Mouse (Mus musculus): ENCODE data around the gene Tgfb1i1. TPM values are rescaled to one million over a fixed set of nuclear protein-coding genes. Genes with fewer than 3 reads are reported as not detected.

Gene Tgfb1i1
- polyA plus RNA-seq, 1 experiment from 2014 or later, result 38.2 TPM

GRCm38 (mm10) chr7:128288923-128289544 lies 42.4 kb downstream of the Tgfb1i1 start:
- Histone ChIP-seq H3K9me3 (ENCODE audit: control insufficient read depth, low read length) (no peaks in the 10 kb centered on the region), H3K36me3 (ENCODE audit: control insufficient read depth, insufficient read depth, low read length) (peaks cover 13% of the 10 kb centered on the region), H3K27ac (ENCODE audit: low read depth, low read length) (peak overlapping the region; percentile 88), H3K27me3 (replicated peaks; ENCODE audit: control insufficient read depth, insufficient read depth, low read length) (no peaks in the 10 kb centered on the region), H3K4me1 (replicated peaks; ENCODE audit: control insufficient read depth, insufficient read depth, low read length) (peaks cover 23% of the 10 kb centered on the region), H3K4me3 (ENCODE audit: low read depth, low read length) (peak overlapping the region; percentile 25; the same call in 1 of the 2 replicates), H3K4me2 (peak overlapping the region; percentile 65), H3K9ac (ENCODE audit: low read depth, low read length) (peak overlapping the region; percentile 58)
- DNase-seq (ENCODE audit: low spot score) (no peak), ATAC-seq (replicated peaks; ENCODE audit: low FRiP score) (peak; percentile 98)
- 17% methylated on average over 9 of the region's 9 CpGs for WGBS

DNA sequence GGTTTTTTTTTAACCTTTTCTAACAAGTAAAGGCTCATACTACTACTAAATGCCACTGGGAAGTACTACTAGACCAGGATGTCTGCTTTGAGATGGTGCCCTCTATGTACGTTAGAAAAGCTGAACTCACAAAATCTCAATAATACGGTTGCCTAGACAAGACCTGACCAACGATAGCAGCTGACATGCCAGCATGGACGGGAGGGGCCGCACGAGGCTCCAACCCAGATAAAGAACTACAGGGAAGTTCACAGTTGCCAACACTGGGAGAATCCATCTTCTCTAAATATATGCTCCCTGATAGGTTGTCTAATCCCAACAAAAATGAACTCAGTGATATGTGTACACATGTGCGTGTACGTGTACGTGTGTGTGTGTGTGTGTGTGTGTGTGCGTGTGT lies 48.2 kb downstream of the Tgfb1i1 start:
- DNase-seq (ENCODE audit: low spot score) (no peak), ATAC-seq (replicated peaks; ENCODE audit: low FRiP score) (no peak)
- H3K4me2 ChIP-seq, result peak overlapping the region; percentile 31

DNA sequence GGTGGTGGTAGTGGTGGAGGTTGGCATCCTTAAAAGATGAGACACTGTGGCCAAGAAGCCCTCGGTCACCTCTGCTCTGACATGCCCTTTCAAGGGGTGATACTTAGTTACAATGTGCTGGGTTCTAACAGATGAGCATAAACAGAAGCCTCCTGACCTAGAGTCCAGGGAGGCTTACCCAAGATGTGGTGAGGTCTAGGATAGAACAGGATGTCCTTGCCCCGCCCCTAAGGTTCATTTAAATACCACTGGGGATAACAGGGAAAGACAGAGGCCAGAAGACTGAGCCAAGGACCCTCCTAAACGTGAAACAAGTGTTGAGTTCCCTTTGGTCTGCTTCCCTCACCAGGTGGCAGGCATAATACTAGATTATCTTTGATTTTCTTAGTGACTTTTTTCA lies 49.9 kb downstream of the Tgfb1i1 start:
- no peak for DNase-seq (ENCODE audit: low spot score)
- ATAC-seq (replicated peaks; ENCODE audit: low FRiP score), result no peak
- 59% methylated on average over 3 of the region's 3 CpGs for WGBS
- Histone ChIP-seq H3K4me1 (replicated peaks; ENCODE audit: control insufficient read depth, insufficient read depth, low read length) (peaks cover 38% of the 10 kb centered on the region), H3K36me3 (ENCODE audit: control insufficient read depth, insufficient read depth, low read length) (0 out of 2 replicates have a peak, but pooled peaks cover 3% of the 10 kb centered on the region), H3K4me2 (peak overlapping the region; percentile 95), H3K4me3 (ENCODE audit: low read depth, low read length) (peak overlapping the region; percentile 84), H3K27me3 (replicated peaks; ENCODE audit: control insufficient read depth, insufficient read depth, low read length) (no peaks in the 10 kb centered on the region), H3K9me3 (ENCODE audit: control insufficient read depth, low read length) (no peaks in the 10 kb centered on the region), H3K27ac (ENCODE audit: low read depth, low read length) (no peak overlapping the region), H3K9ac (ENCODE audit: low read depth, low read length) (peak overlapping the region; percentile 98)

More for the DNA sequence above, 48.2 kb downstream of the Tgfb1i1 start:
- 77% methylated on average over 10 of the region's 10 CpGs for WGBS
- H3K36me3 ChIP-seq (ENCODE audit: control insufficient read depth, insufficient read depth, low read length), result peaks cover 3% of the 10 kb centered on the region; the same call in 1 of the 2 replicates
- peak overlapping the region; percentile 6; the same call in 1 of the 2 replicates for H3K27ac ChIP-seq (ENCODE audit: low read depth, low read length)
- H3K9me3 ChIP-seq (ENCODE audit: control insufficient read depth, low read length), result no peaks in the 10 kb centered on the region
- no peak overlapping the region for H3K9ac ChIP-seq (ENCODE audit: low read depth, low read length)
- no peaks in the 10 kb centered on the region for H3K27me3 ChIP-seq (replicated peaks; ENCODE audit: control insufficient read depth, insufficient read depth, low read length)
- H3K4me1 ChIP-seq (replicated peaks; ENCODE audit: control insufficient read depth, insufficient read depth, low read length), result peaks cover 42% of the 10 kb centered on the region
- H3K4me3 ChIP-seq (ENCODE audit: low read depth, low read length), result no peak overlapping the region

GRCm38 (mm10) chr7:128297291-128297616 lies 50.6 kb downstream of the Tgfb1i1 start:
- Histone ChIP-seq H3K4me3 (ENCODE audit: low read depth, low read length) (peak overlapping the region; percentile 84), H3K36me3 (ENCODE audit: control insufficient read depth, insufficient read depth, low read length) (0 out of 2 replicates have a peak, but pooled peaks cover 3% of the 10 kb centered on the region), H3K9ac (ENCODE audit: low read depth, low read length) (peak overlapping the region; percentile 98), H3K4me1 (replicated peaks; ENCODE audit: control insufficient read depth, insufficient read depth, low read length) (peaks cover 38% of the 10 kb centered on the region), H3K27me3 (replicated peaks; ENCODE audit: control insufficient read depth, insufficient read depth, low read length) (no peaks in the 10 kb centered on the region), H3K9me3 (ENCODE audit: control insufficient read depth, low read length) (no peaks in the 10 kb centered on the region), H3K4me2 (peak overlapping the region; percentile 95), H3K27ac (ENCODE audit: low read depth, low read length) (peak overlapping the region; percentile 83)
- WGBS, result 27% methylated on average over 10 of the region's 10 CpGs
- ATAC-seq (replicated peaks; ENCODE audit: low FRiP score) (peak; percentile 12; the same call in 1 of the 2 replicates), DNase-seq (ENCODE audit: low spot score) (peak; percentile 43)

GRCm38 (mm10) chr7:128297617-128298480 lies 51.2 kb downstream of the Tgfb1i1 start, which contains the start of gene BC017158:
Gene BC017158 (minus strand): TSS chr7:128298170.
- ATAC-seq (replicated peaks; ENCODE audit: low FRiP score), result peak; percentile 59
- Histone ChIP-seq H3K9me3 (ENCODE audit: control insufficient read depth, low read length) (no peaks in the 10 kb centered on the region), H3K27me3 (replicated peaks; ENCODE audit: control insufficient read depth, insufficient read depth, low read length) (no peaks in the 10 kb centered on the region), H3K9ac (ENCODE audit: low read depth, low read length) (peak within 1 kb of the TSS; percentile 98), H3K4me3 (ENCODE audit: low read depth, low read length) (peak within 1 kb of the TSS; percentile 84), H3K27ac (ENCODE audit: low read depth, low read length) (peak within 1 kb of the TSS; percentile 83), H3K4me2 (peak within 1 kb of the TSS; percentile 95), H3K36me3 (ENCODE audit: control insufficient read depth, insufficient read depth, low read length) (0 out of 2 replicates have a peak, but pooled peaks cover 3% of the 10 kb centered on the region), H3K4me1 (replicated peaks; ENCODE audit: control insufficient read depth, insufficient read depth, low read length) (peaks cover 38% of the 10 kb centered on the region)
- peak; percentile 78 for DNase-seq (ENCODE audit: low spot score)
- WGBS, result 1% methylated on average over 47 of the region's 47 CpGs

GRCm38 (mm10) chr7:128298481-128299342 lies 52.1 kb downstream of the Tgfb1i1 start:
- Histone ChIP-seq H3K36me3 (ENCODE audit: control insufficient read depth, insufficient read depth, low read length) (0 out of 2 replicates have a peak, but pooled peaks cover 3% of the 10 kb centered on the region), H3K4me3 (ENCODE audit: low read depth, low read length) (peak overlapping the region; percentile 84), H3K9ac (ENCODE audit: low read depth, low read length) (peak overlapping the region; percentile 98), H3K9me3 (ENCODE audit: control insufficient read depth, low read length) (no peaks in the 10 kb centered on the region), H3K4me1 (replicated peaks; ENCODE audit: control insufficient read depth, insufficient read depth, low read length) (peaks cover 38% of the 10 kb centered on the region), H3K27ac (ENCODE audit: low read depth, low read length) (peak overlapping the region; percentile 83), H3K27me3 (replicated peaks; ENCODE audit: control insufficient read depth, insufficient read depth, low read length) (no peaks in the 10 kb centered on the region), H3K4me2 (peak overlapping the region; percentile 95)
- DNase-seq (ENCODE audit: low spot score), result no peak
- WGBS, result 81% methylated on average over 8 of the region's 8 CpGs
- peak; percentile 48; the same call in 1 of the 2 replicates for ATAC-seq (replicated peaks; ENCODE audit: low FRiP score)

- Histone ChIP-seq H3K27me3 (replicated peaks; ENCODE audit: control insufficient read depth, insufficient read depth, low read length) (no peaks in the 10 kb centered on the region), H3K9me3 (ENCODE audit: control insufficient read depth, low read length) (no peaks in the 10 kb centered on the region), H3K4me3 (ENCODE audit: low read depth, low read length) (no peak overlapping the region), H3K9ac (ENCODE audit: low read depth, low read length) (no peak overlapping the region), H3K36me3 (ENCODE audit: control insufficient read depth, insufficient read depth, low read length) (no peaks in the 10 kb centered on the region), H3K4me2 (no peak overlapping the region), H3K4me1 (replicated peaks; ENCODE audit: control insufficient read depth, insufficient read depth, low read length) (peaks cover 20% of the 10 kb centered on the region), H3K27ac (ENCODE audit: low read depth, low read length) (no peak overlapping the region; the same call in 1 of the 2 replicates)
- ATAC-seq (replicated peaks; ENCODE audit: low FRiP score) (no peak), DNase-seq (ENCODE audit: low spot score) (no peak)
- 74% methylated on average over 3 of the region's 3 CpGs for WGBS
Measured at GRCm38 (mm10) chr7:128300952-128301351, 54.3 kb downstream of the Tgfb1i1 start.

- peak overlapping the region; percentile 49 for H3K4me2 ChIP-seq
- no peak for ATAC-seq (replicated peaks; ENCODE audit: low FRiP score)
- no peak overlapping the region for H3K27ac ChIP-seq (ENCODE audit: low read depth, low read length)
- no peak overlapping the region for H3K9ac ChIP-seq (ENCODE audit: low read depth, low read length)
- H3K4me3 ChIP-seq (ENCODE audit: low read depth, low read length), result no peak overlapping the region; the same call in 1 of the 2 replicates
- no peaks in the 10 kb centered on the region for H3K9me3 ChIP-seq (ENCODE audit: control insufficient read depth, low read length)
- DNase-seq (ENCODE audit: low spot score), result no peak
- H3K4me1 ChIP-seq (replicated peaks; ENCODE audit: control insufficient read depth, insufficient read depth, low read length), result peaks cover 8% of the 10 kb centered on the region
- no peaks in the 10 kb centered on the region for H3K27me3 ChIP-seq (replicated peaks; ENCODE audit: control insufficient read depth, insufficient read depth, low read length)
- no peaks in the 10 kb centered on the region for H3K36me3 ChIP-seq (ENCODE audit: control insufficient read depth, insufficient read depth, low read length)
- 85% methylated on average over 3 of the region's 3 CpGs for WGBS
Measured at GRCm38 (mm10) chr7:128302151-128302550, 55.5 kb downstream of the Tgfb1i1 start.
